ENCODE assay signal across 21 mouse cellular contexts in genomic region chr17:30484446-30485066, GRCm38 (mm10).
DNase-seq lines count a peak whose midpoint lies in the region; TF ChIP-seq lines count a peak whose summit lies in the region.
"Had no signal": no experiment of that assay in that cellular context is flagged by ENCODE, and none has a peak within 500 bp of the region (broad histone marks: within the 10 kb centered on the region; RNA-seq: fewer than 3 reads in every experiment).

No protein-coding gene starts in this region.

- WGBS in heart, adult 2 months: 63% methylated on average over 1 of the region's 1 CpGs
- WGBS in thymus, adult 2 months: 98% methylated on average over 1 of the region's 1 CpGs

- H3K79me2 ChIP-seq in heart, adult 2 months (replicated peaks; ENCODE audit: control insufficient read depth, insufficient read depth, low read length): no peaks in the 10 kb centered on the region

- H3K9ac ChIP-seq in heart, adult 2 months (ENCODE audit: low read depth, low read length): no peak overlapping the region
- H3K9ac ChIP-seq: embryonic facial prominence, embryonic 13.5 days; forebrain, embryonic 12.5 days; forebrain, postnatal 0 days; hindbrain, embryonic 13.5 days had no signal

- no peaks in the 10 kb centered on the region for H3K36me3 ChIP-seq in heart, adult 2 months (ENCODE audit: control insufficient read depth, insufficient read depth, low read length)
- no peaks in the 10 kb centered on the region for H3K36me3 ChIP-seq in thymus, adult 2 months (ENCODE audit: control insufficient read depth, insufficient read depth, low read length)
- H3K36me3 ChIP-seq: embryonic facial prominence, embryonic 13.5 days; forebrain, embryonic 12.5 days had no signal

- peak; percentile 30 for TF ChIP-seq CTCF in heart, adult 2 months (IDR thresholded peaks at IDR 0.05)
- no peak for TF ChIP-seq CTCF in layer of hippocampus, adult 2 months (conservative IDR thresholded peaks at IDR 0.05)
- TF ChIP-seq CTCF in thymus, adult 2 months (IDR thresholded peaks at IDR 0.05; ENCODE audit: borderline replicate concordance, control insufficient read depth, extremely low read depth, insufficient read depth, low read length, poor library complexity): no peak

- TF ChIP-seq POLR2A in heart, adult 2 months (IDR thresholded peaks at IDR 0.05; ENCODE audit: insufficient read depth, low read depth, low read length): no peak
- no peak for TF ChIP-seq POLR2A in thymus, adult 2 months (IDR thresholded peaks at IDR 0.05; ENCODE audit: control insufficient read depth, extremely low read depth, insufficient read depth, low read length, poor library complexity)

- no peak overlapping the region for H3K27ac ChIP-seq in heart, adult 2 months
- H3K27ac ChIP-seq in layer of hippocampus, adult 2 months: peak overlapping the region; percentile 46
- H3K27ac ChIP-seq in thymus, adult 2 months (ENCODE audit: control insufficient read depth, insufficient read depth, low read length): no peak overlapping the region
- H3K27ac ChIP-seq: embryonic facial prominence, embryonic 13.5 days; forebrain, embryonic 12.5 days; hindbrain, embryonic 13.5 days; hindbrain, postnatal 0 days had no signal

- intact Hi-C loops in heart, adult 2 months (cut with DNase I): no loop called here
- intact Hi-C loops in heart, postnatal 10 days (cut with DNase I): no loop called here

- no peak overlapping the region for H3K4me3 ChIP-seq in heart, adult 2 months
- H3K4me3 ChIP-seq in layer of hippocampus, adult 2 months: no peak overlapping the region
- no peak overlapping the region for H3K4me3 ChIP-seq in thymus, adult 2 months (ENCODE audit: control insufficient read depth, insufficient read depth, low read length)
- H3K4me3 ChIP-seq: embryonic facial prominence, embryonic 13.5 days; forebrain, embryonic 12.5 days; hindbrain, embryonic 13.5 days had no signal

- peaks cover 4% of the 10 kb centered on the region; the same call in 1 of the 2 replicates for H3K4me1 ChIP-seq in heart, adult 2 months (ENCODE audit: control insufficient read depth, insufficient read depth, low read length)
- no peaks in the 10 kb centered on the region for H3K4me1 ChIP-seq in thymus, adult 2 months (replicated peaks; ENCODE audit: control insufficient read depth, insufficient read depth, low read length)
- H3K4me1 ChIP-seq: embryonic facial prominence, embryonic 13.5 days had no signal

- DNase-seq in heart, adult 2 months: no peak
- DNase-seq in heart, adult 8-10 months (ENCODE audit: low spot score): no peak
- no peak for DNase-seq in layer of hippocampus, adult 2 months (ENCODE audit: low spot score in 2 of 2)
- DNase-seq in layer of hippocampus, adult 11-12 months (ENCODE audit: low spot score): no peak
- peak; percentile 10 for DNase-seq in MEL-GATA-1-ER (ENCODE audit: extremely low read depth, low read depth)
- peak; percentile 45 to 66 for DNase-seq in heart, postnatal 10 days
- DNase-seq in thymus, adult 2 months: no peak
- DNase-seq in adrenal gland, adult 18-20 months (ENCODE audit: low spot score in 2 of 2): no peak
- DNase-seq: adrenal gland, postnatal 10 days; cerebellum, adult 11 months; cerebellum, adult 9-10 months; cerebellum, postnatal 25 days; forebrain, postnatal 0 days; gastrocnemius, postnatal 14 days; kidney, adult 11 months; kidney, adult 9 months had no signal

- H3K27me3 ChIP-seq in heart, adult 2 months (ENCODE audit: control insufficient read depth, insufficient read depth, low read length): no peaks in the 10 kb centered on the region
- H3K27me3 ChIP-seq in thymus, adult 2 months (ENCODE audit: control insufficient read depth, insufficient read depth, low read length): no peaks in the 10 kb centered on the region
- H3K27me3 ChIP-seq: CH12.LX; embryonic facial prominence, embryonic 13.5 days; forebrain, embryonic 12.5 days; hindbrain, embryonic 13.5 days had no signal

- no peak for TF ChIP-seq EP300 in heart, adult 2 months (IDR thresholded peaks at IDR 0.05; ENCODE audit: insufficient read depth, low read depth, low read length)

Comparison
In these comparisons a context has a peak if more than half of its experiments do, and no peak if none do; other contexts are left out.
1. DNase-seq: peak in MEL-GATA-1-ER (single experiment) and heart, postnatal 10 days (2 of 2); none in heart, adult 2 months (0 of 2), heart, adult 8-10 months (single experiment), layer of hippocampus, adult 2 months (0 of 2), layer of hippocampus, adult 11-12 months (single experiment), thymus, adult 2 months (single experiment) and adrenal gland, adult 18-20 months (0 of 2).